Mouse (Mus musculus): Measurements from ENCODE around the gene Mlh1. TPM values are rescaled to one million over a fixed set of nuclear protein-coding genes. Genes with fewer than 3 reads are reported as not detected.

Mlh1 gene
- polyA plus RNA-seq, 1 experiment from 2014 or later, result 47.4 TPM

DNA sequence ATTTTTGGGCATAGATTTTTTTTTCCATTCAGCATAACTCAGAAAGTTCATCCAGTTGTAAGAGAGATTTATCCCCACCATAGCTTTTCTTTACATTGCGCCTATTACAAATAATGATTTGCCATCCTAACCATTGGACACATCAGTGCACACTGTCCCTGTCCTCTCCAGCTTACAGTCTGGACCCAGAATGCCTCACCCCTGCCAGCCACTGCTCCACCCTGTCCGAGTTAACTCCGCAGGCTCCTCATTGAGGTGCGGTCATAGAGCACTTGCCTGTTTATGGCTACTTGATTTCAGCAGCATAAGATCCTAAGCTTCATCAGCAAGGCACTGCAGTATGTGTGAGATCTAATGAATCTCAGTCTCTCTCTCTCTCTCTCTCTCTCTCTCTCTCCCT, 61.2 kb downstream of the Mlh1 start:
- no peak overlapping the region for H3K27ac ChIP-seq (replicated peaks)
- ATAC-seq (ENCODE audit: low FRiP score, low read depth), result no peak
- H3K4me2 ChIP-seq (replicated peaks), result no peak overlapping the region
- H3K4me3 ChIP-seq, result no peak overlapping the region
- H3K36me3 ChIP-seq, result peaks cover 28% of the 10 kb centered on the region; the same call in 1 of the 2 replicates
- no peaks in the 10 kb centered on the region for H3K4me1 ChIP-seq
- H3K9me3 ChIP-seq, result no peaks in the 10 kb centered on the region
- no peak overlapping the region for H3K9ac ChIP-seq (replicated peaks)
- H3K27me3 ChIP-seq, result no peaks in the 10 kb centered on the region
- 89% methylated on average over 4 of the region's 4 CpGs for WGBS

- Histone ChIP-seq H3K9me3 (no peaks in the 10 kb centered on the region), H3K9ac (replicated peaks) (no peak overlapping the region), H3K4me3 (no peak overlapping the region), H3K4me2 (replicated peaks) (no peak overlapping the region), H3K27ac (replicated peaks) (no peak overlapping the region), H3K4me1 (no peaks in the 10 kb centered on the region), H3K27me3 (no peaks in the 10 kb centered on the region), H3K36me3 (peaks cover 18% of the 10 kb centered on the region; the same call in 1 of the 2 replicates)
- 93% methylated on average over 7 of the region's 7 CpGs for whole genome bisulfite sequencing
- no peak for ATAC-seq (ENCODE audit: low FRiP score, low read depth)
Observed at GRCm38 (mm10) chr9:111209158-111209699, 62.4 kb downstream of the Mlh1 start.

- H3K4me2 ChIP-seq (replicated peaks), result no peak overlapping the region
- no peaks in the 10 kb centered on the region for H3K4me1 ChIP-seq
- H3K4me3 ChIP-seq, result no peak overlapping the region
- H3K9ac ChIP-seq (replicated peaks), result no peak overlapping the region
- WGBS, result 95% methylated on average over 3 of the region's 3 CpGs
- H3K9me3 ChIP-seq, result no peaks in the 10 kb centered on the region
- 0 out of 2 replicates have a peak, but pooled peaks cover 15% of the 10 kb centered on the region for H3K36me3 ChIP-seq
- no peaks in the 10 kb centered on the region for H3K27me3 ChIP-seq
- ATAC-seq (ENCODE audit: low FRiP score, low read depth), result no peak
- no peak overlapping the region for H3K27ac ChIP-seq (replicated peaks)
Observed at GRCm38 (mm10) chr9:111208185-111208584, 63.4 kb downstream of the Mlh1 start.

DNA sequence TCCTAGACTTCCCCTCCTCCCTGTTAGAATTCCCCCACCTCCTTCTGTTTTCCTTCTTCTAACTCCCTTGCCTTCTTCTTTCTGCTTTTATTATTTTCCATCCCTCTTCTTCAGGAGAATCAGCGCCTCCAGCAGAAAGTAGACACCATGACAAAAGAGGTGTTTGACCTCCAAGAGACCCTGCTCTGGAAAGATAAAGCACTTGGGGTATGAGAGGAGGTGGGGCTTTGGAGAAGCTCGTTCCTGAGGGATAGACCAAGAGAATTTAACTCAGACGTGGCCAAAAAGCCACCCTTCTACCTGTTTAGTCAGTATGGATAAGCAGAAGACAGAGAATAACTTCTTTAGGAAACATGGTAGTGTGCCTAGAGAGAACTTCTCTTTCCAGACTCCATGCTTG, 63.9 kb downstream of the Mlh1 start:
- Histone ChIP-seq H3K27ac (replicated peaks) (no peak overlapping the region), H3K4me1 (no peaks in the 10 kb centered on the region), H3K4me2 (replicated peaks) (no peak overlapping the region), H3K9ac (replicated peaks) (no peak overlapping the region), H3K36me3 (0 out of 2 replicates have a peak, but pooled peaks cover 15% of the 10 kb centered on the region), H3K9me3 (no peaks in the 10 kb centered on the region), H3K4me3 (no peak overlapping the region), H3K27me3 (no peaks in the 10 kb centered on the region)
- WGBS, result 60% methylated on average over 3 of the region's 3 CpGs
- no peak for ATAC-seq (ENCODE audit: low FRiP score, low read depth)

GRCm38 (mm10) chr9:111204601-111205375, 66.8 kb downstream of the Mlh1 start:
- H3K9ac ChIP-seq (replicated peaks), result no peak overlapping the region
- H3K9me3 ChIP-seq, result no peaks in the 10 kb centered on the region
- H3K27me3 ChIP-seq, result no peaks in the 10 kb centered on the region
- no peaks in the 10 kb centered on the region for H3K4me1 ChIP-seq
- peaks cover 21% of the 10 kb centered on the region; the same call in 1 of the 2 replicates for H3K36me3 ChIP-seq
- no peak for ATAC-seq (ENCODE audit: low FRiP score, low read depth)
- H3K4me3 ChIP-seq, result no peak overlapping the region
- H3K4me2 ChIP-seq (replicated peaks), result no peak overlapping the region
- WGBS, result 77% methylated on average over 9 of the region's 9 CpGs
- no peak overlapping the region for H3K27ac ChIP-seq (replicated peaks)

GRCm38 (mm10) chr9:111200208-111200607, 71.4 kb downstream of the Mlh1 start:
- Histone ChIP-seq H3K27me3 (no peaks in the 10 kb centered on the region), H3K9me3 (no peaks in the 10 kb centered on the region), H3K36me3 (peaks cover 15% of the 10 kb centered on the region; the same call in 1 of the 2 replicates), H3K4me2 (replicated peaks) (no peak overlapping the region), H3K4me1 (no peaks in the 10 kb centered on the region), H3K27ac (replicated peaks) (no peak overlapping the region), H3K9ac (replicated peaks) (no peak overlapping the region), H3K4me3 (no peak overlapping the region)
- ATAC-seq (ENCODE audit: low FRiP score, low read depth), result no peak

DNA sequence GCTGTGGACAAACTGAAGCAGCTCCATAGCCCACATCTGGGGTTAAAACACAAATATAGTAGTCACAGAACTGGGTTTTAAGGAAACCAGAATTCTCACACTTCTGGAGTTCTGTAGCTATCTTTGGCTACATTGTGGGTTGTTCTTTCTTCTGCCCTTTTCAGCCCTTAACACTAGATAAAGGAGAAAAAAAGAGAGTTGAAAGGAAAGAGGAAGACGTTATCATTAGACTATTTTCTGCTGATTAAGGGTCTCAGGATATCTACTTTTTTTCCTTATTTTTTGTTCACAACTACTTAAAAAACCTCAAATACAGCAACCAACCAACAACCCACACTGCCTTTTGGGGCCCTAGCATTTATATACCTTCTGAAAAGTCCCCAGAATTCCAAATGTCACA, 73.3 kb downstream of the Mlh1 start:
- no peak overlapping the region for H3K4me3 ChIP-seq
- ATAC-seq (ENCODE audit: low FRiP score, low read depth), result no peak
- no peak overlapping the region for H3K9ac ChIP-seq (replicated peaks)
- no peaks in the 10 kb centered on the region for H3K27me3 ChIP-seq
- peaks cover 15% of the 10 kb centered on the region; the same call in 1 of the 2 replicates for H3K36me3 ChIP-seq
- H3K4me1 ChIP-seq, result no peaks in the 10 kb centered on the region
- WGBS, result 94% methylated on average over 1 of the region's 1 CpGs
- no peaks in the 10 kb centered on the region for H3K9me3 ChIP-seq
- no peak overlapping the region for H3K4me2 ChIP-seq (replicated peaks)
- H3K27ac ChIP-seq (replicated peaks), result no peak overlapping the region

DNA sequence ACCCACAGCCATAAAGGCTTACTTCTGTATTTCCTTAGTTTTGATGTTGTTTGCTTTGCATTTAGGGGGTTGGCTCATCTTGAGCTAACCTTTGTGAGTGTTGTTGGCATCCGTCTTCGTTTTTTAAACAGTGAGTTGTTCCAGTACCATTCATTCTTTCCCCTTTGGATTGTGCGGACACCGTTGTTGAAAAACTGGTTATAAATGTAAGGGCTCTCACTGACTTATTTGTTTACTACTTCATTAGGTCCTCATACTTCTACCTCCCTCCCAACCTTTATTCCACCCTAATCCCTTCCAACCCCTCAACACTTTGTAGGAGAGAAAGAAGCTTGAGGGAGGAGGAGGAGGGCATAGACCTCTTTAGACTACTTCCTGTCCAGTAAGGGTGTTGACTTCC, 73.9 kb downstream of the Mlh1 start:
- H3K36me3 ChIP-seq, result peaks cover 18% of the 10 kb centered on the region; the same call in 1 of the 2 replicates
- H3K9ac ChIP-seq (replicated peaks), result no peak overlapping the region
- no peak overlapping the region for H3K4me3 ChIP-seq
- no peaks in the 10 kb centered on the region for H3K27me3 ChIP-seq
- H3K4me2 ChIP-seq (replicated peaks), result no peak overlapping the region
- H3K9me3 ChIP-seq, result no peaks in the 10 kb centered on the region
- ATAC-seq (ENCODE audit: low FRiP score, low read depth), result no peak
- no peak overlapping the region for H3K27ac ChIP-seq (replicated peaks)
- 92% methylated on average over 4 of the region's 4 CpGs for WGBS
- no peaks in the 10 kb centered on the region for H3K4me1 ChIP-seq

- 88% methylated on average over 3 of the region's 3 CpGs for WGBS
- Histone ChIP-seq H3K9ac (replicated peaks) (no peak overlapping the region), H3K4me1 (no peaks in the 10 kb centered on the region), H3K36me3 (peaks cover 18% of the 10 kb centered on the region; the same call in 1 of the 2 replicates), H3K9me3 (no peaks in the 10 kb centered on the region), H3K27me3 (no peaks in the 10 kb centered on the region), H3K4me3 (no peak overlapping the region), H3K27ac (replicated peaks) (no peak overlapping the region), H3K4me2 (replicated peaks) (no peak overlapping the region)
- no peak for ATAC-seq (ENCODE audit: low FRiP score, low read depth)
Observed at GRCm38 (mm10) chr9:111197116-111197515, 74.5 kb downstream of the Mlh1 start.

DNA sequence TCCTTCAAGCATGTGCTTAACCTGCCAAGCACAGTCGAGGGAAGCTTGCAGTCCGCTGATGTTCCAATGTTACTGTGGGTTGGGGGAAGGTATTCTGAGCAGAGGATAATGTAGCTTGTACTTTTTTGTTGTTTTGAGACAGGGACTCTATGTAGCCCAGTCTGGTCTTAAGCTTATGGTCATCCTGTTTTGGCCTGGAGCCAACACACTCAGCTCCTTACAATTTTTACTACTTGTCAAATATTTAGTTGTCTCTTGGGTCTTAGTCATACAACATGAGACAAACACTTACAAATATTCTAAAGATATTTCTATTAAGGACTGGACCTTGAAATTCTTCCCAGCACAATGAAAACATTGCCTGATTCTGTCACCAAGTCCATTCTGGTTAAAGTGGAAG, 78.4 kb downstream of the Mlh1 start:
- 95% methylated on average over 2 of the region's 2 CpGs for WGBS
- H3K27ac ChIP-seq (replicated peaks), result no peak overlapping the region
- H3K4me3 ChIP-seq, result no peak overlapping the region
- no peaks in the 10 kb centered on the region for H3K4me1 ChIP-seq
- no peaks in the 10 kb centered on the region for H3K9me3 ChIP-seq
- peaks cover 18% of the 10 kb centered on the region for H3K36me3 ChIP-seq
- ATAC-seq (ENCODE audit: low FRiP score, low read depth), result no peak
- no peak overlapping the region for H3K4me2 ChIP-seq (replicated peaks)
- no peak overlapping the region for H3K9ac ChIP-seq (replicated peaks)
- H3K27me3 ChIP-seq, result no peaks in the 10 kb centered on the region

DNA sequence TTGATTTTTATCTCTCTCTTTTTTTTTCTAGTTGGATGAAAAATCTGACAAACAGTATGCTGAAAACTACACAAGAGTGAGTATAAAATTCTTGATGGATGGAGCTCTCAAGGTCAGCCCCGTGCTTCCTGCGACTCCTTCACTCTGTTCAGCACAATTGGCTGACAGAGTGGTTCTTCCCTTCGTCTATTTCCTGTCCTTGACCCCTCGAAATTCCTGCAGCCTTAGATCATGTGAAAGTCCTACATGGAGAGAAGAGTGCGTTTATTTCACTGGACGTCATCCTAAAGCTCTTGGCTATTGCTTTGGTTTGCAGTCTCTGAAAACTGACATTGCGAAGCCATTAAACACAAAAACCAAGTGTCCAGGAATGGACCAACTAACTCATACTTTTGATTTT, 82.9 kb downstream of the Mlh1 start:
- Histone ChIP-seq H3K27ac (replicated peaks) (no peak overlapping the region), H3K4me3 (no peak overlapping the region), H3K36me3 (peaks cover 18% of the 10 kb centered on the region), H3K9ac (replicated peaks) (no peak overlapping the region), H3K4me2 (replicated peaks) (no peak overlapping the region), H3K9me3 (no peaks in the 10 kb centered on the region), H3K27me3 (no peaks in the 10 kb centered on the region), H3K4me1 (peaks cover 10% of the 10 kb centered on the region)
- ATAC-seq (ENCODE audit: low FRiP score, low read depth), result no peak
- 87% methylated on average over 7 of the region's 7 CpGs for WGBS

- no peak overlapping the region for H3K4me2 ChIP-seq (replicated peaks)
- no peak overlapping the region for H3K4me3 ChIP-seq
- peaks cover 15% of the 10 kb centered on the region for H3K36me3 ChIP-seq
- H3K27me3 ChIP-seq, result no peaks in the 10 kb centered on the region
- H3K4me1 ChIP-seq, result peaks cover 10% of the 10 kb centered on the region
- no peaks in the 10 kb centered on the region for H3K9me3 ChIP-seq
- H3K9ac ChIP-seq (replicated peaks), result no peak overlapping the region
- no peak overlapping the region for H3K27ac ChIP-seq (replicated peaks)
- ATAC-seq (ENCODE audit: low FRiP score, low read depth), result no peak
- 88% methylated on average over 6 of the region's 6 CpGs for WGBS
Observed at GRCm38 (mm10) chr9:111186861-111187260, 84.7 kb downstream of the Mlh1 start.
